Mouse (Mus musculus) T-helper 1 cell (primary cell): ENCODE measurements around the gene Akap6.

ENCODE experiments used
- in situ Hi-C: fragments of 300-600 bp; cut with MboI, MseI; formaldehyde crosslinking; loops from one replicate; pipeline ENCODE4 v1.15.1; 2025; ENCODE audit warnings: high pct_unique_total_duplicates

The Akap6 gene

DNA sequence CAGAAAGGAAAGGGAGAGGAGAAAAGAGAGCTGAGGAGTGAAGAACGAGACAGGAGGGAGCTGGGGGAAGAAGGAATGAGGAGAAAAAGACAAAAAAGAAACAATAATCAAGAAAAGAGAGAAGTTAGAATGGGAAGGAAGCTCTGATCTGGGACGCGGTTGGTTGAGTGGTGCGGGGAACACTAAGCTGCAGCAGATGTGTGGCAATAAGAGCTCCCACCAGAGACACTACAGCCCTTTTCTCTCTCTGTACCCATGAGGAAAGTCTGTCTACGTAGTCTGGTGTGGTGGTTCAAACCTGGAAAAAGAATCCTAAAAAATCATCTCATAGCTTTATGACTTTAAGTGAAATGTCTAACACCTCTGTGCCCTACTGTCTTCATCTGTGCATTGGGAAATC is 204.9 kb downstream of the Akap6 start:
- in situ Hi-C loops = loop anchor here (25.0 kb wide), 1 partner anchor 1658 kb away; no protein-coding TSS in a partner anchor

DNA sequence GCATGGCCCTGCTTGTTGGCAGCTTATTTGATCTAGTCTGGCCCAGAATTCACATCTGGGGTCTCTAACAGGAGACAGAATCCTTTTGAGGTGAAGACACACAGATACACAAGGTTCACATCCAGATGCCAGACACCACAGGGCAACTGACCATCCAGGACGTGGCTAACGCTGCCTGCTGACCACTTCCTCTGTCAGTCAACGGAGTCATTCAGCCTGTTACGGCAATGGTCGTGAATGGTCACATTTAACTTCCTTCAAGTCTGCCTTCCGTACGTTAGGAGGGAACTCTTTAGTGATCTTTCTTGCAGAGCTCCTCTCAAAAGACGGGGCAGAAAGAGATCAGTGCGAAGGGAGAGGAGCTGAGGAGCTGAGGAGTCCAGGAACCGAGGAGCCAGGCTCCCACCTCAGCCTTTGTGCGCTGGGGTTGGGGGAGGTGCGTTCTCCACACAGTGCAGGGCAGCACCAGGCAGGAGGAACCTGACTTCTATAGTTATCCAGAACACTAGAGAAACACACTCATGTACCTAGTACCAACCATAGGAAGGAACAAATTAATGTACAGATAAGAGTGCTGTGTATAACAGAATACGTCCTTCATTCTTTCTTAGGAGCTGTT is 209.4 kb downstream of the Akap6 start:
- in situ Hi-C loops = loop anchor here (25.0 kb wide), 1 partner anchor 1654 kb away; no protein-coding TSS in a partner anchor

DNA sequence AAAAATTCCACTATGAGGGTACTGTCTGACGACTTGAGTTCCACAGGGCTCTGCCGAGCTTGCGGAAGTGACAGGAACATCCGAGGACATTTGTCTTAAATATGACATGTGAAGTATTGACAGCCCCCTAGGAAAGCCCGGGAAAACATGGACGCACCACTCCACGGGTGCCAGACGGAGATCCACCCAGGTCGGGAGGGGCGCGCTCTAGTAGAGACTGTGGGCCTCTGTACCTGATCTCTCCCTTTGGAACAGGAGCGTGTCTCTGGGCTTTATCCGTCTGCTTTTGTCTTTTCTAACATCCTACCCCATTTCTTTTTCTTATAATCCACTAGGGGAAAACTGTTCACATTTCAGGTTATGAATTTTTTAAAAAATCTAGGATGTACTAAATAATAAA is 211.2 kb downstream of the Akap6 start:
- in situ Hi-C loops = loop anchor here (25.0 kb wide), 1 partner anchor 1652 kb away; no protein-coding TSS in a partner anchor

DNA sequence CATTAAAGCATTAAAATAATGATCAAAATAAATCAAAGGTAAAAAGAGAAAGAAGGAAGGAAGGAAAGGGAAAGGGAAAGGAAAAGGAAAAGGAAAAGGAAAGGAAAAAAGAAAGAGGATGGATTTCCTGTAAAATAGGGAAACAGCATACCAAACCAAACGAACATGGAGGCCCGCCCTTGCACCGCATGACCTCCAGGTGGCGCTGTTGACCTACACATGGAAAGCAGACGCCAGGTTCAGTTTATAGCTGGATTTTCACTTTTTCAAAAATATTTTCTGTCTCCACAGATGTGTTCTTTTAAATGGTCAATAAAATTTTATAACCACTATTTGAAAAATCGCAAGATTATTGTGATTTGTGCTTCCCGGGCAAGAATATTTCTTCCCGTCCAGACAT is 211.6 kb downstream of the Akap6 start:
- in situ Hi-C loops = loop anchor here (25.0 kb wide), 1 partner anchor 1651 kb away; no protein-coding TSS in a partner anchor

DNA sequence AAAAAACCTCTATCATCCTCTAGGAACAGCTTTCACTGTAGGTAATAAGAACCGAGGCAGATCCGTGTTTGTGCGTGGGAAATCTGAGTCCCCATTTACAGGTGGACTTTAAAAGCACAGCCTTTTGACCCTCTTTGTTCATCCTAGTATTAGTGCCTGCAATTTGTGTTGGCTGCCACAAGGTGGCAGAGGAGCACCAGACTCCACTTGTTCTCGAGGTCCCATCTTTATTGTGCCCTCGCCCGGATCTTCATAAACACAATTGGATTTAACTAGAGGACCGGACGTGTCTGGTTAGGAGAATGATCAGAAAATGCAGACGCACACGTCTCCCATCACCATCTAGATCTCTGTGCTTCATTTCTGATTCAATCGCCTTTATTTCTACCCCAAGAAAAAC is 219.8 kb downstream of the Akap6 start:
- in situ Hi-C loops = loop anchor here (25.0 kb wide), 1 partner anchor 1643 kb away; no protein-coding TSS in a partner anchor

DNA sequence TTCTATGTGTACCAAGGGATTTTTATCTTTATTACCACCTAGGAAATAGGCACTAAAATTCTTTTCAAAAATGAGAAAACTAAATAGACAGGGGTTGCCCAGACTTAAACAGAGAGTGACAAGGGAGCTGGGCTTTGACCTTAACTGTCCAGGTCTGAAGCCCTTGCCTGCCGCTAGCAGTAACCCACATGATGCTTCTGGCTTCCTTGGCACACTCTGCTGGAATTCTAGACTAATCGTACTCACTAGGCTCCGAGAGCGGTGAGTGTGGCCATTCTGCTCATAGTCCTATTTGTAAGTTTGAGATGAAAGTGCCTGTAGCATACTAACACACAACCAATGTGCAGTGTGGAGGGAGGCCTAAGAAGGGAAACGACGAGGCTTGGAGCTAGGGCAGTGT is 223.3 kb downstream of the Akap6 start:
- in situ Hi-C loops = loop anchor here (10.0 to 25.0 kb wide), 2 partner anchors 1142 to 1640 kb away; no protein-coding TSS in a partner anchor

DNA sequence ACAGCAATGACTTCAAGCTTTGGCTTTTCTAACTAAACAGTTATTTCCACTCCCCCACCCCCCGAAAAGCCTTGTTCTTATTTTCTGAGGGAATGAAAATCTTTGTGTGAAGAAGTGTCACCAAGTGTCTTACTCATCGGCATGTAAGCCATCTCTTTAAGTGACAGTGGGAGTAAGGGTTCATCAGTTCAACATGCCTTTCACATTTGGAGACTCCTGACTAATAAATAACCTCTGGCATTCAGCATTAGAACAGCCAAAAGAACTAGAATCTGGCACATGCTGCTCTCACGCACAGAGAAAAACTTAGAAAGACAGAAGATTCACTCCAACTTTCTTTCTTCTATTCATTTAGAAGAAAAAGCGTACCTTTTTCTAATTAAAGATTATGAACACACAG is 226.3 kb downstream of the Akap6 start:
- in situ Hi-C loops = loop anchor here (10.0 kb wide), 1 partner anchor 1139 kb away; no protein-coding TSS in a partner anchor

DNA sequence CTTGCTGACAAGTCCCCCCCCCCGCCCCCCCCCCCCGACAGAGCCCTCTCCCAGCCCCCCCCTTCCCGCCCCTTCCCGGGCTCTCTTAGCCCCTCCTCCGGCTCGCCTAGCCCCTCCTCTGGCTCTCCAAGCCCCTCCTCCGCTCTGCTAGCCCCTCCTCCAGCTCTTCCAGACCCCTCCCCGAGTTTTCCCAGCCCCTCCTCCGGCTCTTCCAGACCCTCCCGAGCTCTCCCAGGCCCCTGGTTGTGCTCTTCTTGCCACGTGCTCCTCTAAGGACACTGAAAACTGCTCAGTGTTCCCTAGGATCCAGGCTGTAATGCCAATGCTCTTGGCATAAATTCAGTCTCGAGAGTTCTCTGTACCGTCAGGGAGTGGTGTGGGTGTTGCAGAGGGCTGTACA is 234.6 kb downstream of the Akap6 start:
- in situ Hi-C loops = no loop called here

DNA sequence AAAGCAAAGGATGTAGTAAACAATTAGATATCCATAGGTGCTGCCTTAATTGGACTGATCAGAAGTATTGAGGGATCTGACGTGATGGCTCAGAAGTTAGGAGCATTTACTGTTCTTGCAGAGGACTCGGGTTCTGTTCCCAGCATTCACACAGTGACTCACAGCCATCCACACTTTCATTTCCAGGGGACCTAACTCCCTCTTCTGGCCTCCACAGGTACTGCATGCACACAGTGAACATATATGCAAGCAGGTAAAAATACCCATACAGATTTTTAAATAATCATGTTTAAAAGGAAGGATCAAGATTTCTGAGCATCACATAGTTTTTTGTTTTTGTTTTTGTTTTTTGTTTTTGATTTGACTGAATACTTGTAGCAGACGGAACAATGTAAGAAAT is 235.8 kb downstream of the Akap6 start:
- in situ Hi-C loops = no loop called here

DNA sequence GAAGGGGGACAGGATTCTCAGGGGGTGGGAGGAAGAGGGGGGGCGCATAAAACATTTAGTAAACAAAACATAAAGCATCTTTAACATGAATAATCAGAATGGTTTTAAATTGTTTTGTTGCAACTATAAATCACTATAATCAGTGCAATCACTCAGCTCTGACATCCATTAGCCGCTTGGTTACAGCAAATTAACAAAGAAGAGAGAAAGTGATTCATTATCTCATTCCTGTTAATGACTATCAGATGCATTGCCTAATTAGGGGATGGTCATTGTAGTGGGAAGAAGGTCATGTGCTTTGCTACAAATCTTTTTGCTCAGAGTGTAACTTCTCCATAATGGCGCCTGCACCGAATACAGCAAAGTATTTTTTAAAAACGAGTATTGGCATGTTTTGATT is 239.6 kb downstream of the Akap6 start:
- in situ Hi-C loops = no loop called here

DNA sequence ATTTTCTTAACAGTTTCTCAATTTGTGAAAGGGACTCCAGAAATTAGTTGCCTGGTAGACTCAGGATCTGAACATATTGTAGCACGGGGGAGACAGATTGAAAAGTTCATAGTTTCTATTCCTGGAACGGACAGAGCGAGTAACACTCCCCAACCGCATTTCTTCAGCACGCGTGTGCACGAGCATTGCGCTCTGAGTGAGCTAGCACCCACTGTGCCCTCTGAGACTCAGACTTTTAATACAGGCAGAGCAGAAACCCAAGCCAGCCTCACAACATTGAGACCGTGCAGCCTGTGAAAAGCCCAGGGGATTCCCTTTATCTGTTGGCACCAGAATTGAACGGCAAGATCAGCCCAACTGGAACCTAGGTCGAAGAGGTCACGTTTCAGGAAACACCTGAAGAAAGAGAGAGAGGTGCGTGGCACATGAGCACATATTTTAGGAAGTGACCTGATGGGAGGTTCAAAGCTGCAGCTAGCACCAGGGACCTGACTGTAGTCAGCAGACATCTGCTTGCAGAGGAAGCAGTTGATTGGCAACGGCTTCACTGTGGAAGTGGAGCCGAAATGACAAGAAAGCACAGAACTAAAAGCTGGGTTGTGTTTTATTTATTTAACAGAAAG is 240.3 kb downstream of the Akap6 start:
- in situ Hi-C loops = no loop called here

DNA sequence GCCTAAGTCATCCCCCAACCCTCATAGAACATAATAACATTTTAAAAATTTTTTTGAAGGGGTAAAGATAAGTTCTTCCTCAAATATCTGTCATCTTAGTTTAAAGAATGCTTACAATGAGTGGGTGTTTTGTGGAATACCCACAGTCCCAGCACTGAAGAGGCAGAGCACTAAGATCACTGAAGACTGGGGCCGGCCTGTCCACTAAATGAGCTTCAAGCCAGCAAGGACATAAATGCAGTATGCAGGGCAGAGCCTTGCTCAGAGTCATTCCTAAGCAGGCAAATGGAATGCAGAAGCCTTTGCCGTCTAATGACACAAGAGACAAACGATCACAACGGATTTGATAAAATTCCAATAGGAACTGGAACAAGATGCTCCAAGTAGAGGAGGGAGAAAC is 242.8 kb downstream of the Akap6 start:
- in situ Hi-C loops = no loop called here

DNA sequence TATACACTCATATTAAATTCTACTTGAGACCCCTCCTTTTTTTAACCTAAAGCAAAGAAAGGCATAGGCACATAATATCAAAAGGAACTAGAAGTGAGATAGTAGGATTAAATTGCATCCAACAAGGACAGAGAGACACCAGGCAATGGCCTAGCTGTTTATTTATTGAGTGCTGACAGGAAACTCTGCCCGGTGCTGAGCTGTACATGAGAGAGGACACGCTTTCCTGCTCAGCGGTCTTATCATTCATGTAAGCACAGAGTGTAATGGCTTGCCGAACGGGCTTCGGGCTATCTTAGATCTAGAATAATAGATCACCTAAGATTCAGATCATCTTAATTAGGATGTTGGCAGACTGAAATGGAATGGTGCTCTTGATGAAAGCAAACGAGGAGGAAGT is 245.1 kb downstream of the Akap6 start:
- in situ Hi-C loops = no loop called here

DNA sequence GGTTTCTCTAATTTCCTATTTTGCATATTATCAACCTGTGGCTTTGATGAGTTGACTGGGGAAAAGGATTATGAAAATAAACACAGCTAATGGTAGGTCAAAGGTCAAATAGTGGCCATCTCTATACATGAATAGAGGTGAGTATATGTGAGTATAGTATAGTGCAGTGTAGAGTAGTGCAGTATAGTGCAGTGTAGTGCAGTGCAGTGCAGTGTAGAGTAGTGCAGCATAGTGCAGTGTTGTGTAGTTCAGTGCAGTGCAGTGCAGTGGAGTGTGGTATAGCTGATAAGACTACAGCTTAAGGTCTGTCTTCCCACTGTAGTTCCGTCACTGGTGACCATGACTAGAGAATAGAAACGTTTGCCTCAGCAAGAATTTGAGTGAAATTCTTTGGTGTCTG is 245.8 kb downstream of the Akap6 start:
- in situ Hi-C loops = no loop called here

DNA sequence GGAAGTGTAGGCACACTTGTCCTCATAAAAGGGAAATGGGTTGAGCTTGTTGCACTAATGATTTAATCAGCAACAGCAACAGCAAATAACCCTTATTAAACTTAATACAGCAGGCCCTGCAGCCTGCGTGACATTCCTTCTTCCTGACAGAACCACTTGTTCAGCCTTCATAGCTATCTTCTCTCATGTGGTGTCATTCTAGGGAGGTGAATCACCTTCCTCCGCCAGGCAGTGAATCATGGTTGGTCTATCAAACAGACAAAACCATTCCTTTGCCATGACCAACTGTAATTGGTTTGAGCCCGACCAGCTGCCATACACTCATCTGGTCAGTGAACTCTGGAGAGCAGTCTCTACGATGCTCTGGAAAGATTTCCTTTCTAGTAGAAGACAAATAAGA is 251.5 kb downstream of the Akap6 start:
- in situ Hi-C loops = no loop called here

DNA sequence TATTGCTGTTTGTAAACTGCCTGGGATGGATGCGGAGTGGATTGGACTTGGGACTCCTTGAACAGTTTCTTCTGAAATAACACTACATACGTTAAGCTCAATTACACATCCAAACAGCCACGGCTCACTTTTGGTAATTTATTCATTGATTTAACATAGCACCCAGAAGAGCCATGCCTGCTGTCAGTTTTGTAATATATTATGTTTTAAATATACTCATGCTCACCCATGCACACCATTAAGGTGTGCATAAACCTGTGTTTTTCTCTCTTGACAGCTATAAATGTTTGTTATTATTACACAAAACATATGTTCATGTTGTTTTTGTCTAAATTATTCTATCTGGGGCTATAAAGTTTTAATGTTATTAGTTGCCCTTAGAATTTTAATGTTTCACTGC is 258.4 kb downstream of the Akap6 start:
- in situ Hi-C loops = no loop called here

DNA sequence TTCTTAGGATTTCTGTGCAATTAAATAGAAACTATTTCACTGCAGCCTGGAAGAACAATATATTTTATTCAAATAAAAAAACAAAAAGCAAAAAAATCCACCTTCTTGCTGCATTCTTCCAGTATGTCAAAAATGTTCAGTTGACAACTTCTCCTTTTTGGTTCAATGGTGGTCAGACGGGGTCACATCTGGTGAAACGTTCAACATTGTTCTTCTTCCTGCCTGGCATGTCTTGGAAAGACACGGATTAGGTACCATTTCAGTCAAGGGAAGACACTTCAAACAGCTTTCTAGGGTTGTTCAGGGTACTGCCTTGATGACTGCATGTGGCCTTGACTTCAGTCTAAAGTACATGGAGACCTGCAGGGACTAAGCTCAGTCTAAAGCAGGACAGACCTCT is 258.8 kb downstream of the Akap6 start:
- in situ Hi-C loops = no loop called here

DNA sequence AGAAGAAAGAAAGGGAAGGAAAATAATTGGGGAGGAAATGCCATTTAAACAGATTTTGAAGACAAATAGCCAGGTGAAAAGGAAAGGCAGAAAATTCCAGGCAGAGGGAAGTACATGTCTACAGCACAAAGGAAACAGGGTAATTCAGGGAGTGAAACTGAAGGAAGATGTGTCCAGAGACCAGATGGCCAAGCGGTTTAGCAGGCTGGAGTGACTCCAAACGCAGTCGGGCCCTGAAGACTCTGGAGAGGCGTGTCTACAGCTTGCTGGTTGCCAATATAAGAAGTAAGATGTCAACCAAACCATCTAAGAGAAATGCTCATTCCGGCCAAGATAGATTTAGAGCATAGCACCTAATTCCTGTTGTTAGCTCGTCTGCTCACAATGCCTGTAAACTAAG is 292.6 kb downstream of the Akap6 start:
- in situ Hi-C loops = no loop called here

DNA sequence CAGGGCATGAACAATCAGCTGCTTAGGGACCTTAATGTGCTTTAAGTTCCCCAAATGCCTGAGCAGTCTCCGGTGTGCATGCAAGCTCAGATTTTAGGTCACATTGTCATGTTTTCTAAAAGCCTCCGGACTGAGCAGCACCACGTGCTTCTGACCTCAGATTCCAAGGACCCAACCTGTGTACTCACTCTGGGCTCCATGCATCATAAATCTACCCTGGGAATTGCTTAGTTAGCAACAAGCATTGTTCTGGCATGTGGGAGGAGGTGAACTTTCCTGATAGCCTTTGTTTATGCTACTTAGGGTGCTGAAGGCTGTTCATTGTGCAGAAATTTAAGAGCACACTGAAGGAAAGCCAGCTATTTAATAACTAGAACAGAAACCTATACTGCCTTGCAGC is 313.2 kb downstream of the Akap6 start:
- in situ Hi-C loops = no loop called here

DNA sequence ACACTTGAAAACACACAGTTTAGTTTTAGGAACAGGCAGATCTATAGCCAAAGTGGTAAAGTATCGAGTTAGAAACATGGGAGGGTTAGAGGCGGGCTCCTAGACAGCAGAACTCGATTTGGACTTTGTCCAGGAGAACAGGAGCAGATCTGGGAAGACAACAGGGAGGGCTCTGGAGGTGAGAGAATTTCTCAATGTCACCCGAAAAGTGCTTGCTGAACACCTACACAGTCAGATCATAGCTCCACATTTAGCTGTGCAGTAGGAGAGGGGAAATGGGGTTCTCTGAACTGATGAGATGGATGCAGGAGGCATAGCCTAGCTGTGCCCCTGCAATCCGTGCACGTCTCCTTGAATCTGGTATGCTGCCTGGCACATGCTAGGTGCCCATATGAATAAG is 315.4 kb downstream of the Akap6 start:
- in situ Hi-C loops = no loop called here

DNA sequence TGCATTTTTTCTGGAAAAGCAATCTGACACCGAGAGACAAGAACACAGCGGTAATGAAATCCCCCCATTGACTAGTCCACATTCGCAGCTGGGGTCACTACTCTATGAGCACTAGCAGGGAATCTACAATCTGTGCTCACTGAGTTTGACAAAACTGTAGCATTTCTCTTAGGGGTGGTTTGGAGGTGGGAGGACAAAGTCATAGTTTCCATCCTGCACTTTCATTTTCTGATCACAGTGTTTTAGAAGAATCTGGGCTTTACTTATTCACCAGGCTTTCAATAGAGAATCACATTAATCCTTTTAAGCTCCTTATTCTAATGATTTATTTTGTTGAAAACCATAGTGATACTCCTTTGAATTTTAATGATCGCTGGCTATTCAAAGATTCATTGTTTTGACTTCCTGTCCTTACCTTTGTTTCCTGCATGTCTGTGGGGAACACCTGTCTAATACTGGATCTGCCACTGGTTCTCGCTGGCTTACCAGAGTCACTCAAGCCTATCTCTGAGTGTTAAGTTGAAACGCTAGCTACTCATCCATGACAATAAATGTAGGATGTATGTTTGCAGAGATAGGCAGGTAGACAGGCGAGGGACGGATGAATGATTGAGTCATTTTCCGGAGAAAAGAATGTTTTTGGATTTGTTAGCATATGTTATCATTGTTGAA is 325.5 kb downstream of the Akap6 start:
- in situ Hi-C loops = no loop called here

DNA sequence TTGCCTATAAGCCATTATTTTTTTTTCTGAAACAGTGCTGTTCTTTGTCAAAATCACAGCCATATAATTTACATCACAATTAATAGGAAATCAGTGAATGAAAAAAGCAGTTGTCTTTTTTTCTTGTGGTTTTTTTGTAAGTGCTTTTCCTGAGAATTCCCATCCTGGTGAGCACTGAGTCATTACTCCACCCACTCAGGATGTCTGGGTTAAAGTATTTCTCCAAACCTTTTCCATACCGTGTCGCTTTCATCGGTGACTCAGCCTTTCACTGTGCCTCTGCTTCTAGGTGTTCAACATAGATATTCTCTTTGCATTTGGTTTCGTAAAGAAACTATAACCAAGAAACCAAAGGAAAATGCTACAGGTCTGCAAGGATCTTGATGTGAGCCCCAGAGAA is 328.1 kb downstream of the Akap6 start:
- in situ Hi-C loops = no loop called here

DNA sequence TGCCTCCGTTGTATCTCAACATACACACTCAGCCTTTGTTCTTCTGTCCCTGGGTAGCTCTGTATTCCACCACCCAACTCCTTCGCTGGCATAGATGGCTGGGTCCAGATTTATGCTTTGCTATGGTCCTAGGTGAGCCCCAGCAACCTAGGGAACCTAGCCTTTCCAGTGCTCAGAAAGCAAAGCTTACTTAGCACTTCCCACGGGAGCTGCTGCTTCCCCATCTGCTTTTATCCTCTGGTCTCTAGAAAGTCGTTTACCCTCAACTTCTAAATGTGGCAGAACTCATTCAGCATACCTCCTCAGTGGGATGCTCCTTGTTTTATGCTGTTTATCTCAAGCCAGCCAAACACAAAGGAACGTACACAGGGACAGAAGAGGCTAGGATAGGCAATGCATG is 329.7 kb downstream of the Akap6 start:
- in situ Hi-C loops = no loop called here
